Mouse (Mus musculus) urinary bladder, adult 18-20 months (tissue): ENCODE results near the gene Tanc2.

Source experiments
- DNase-seq, 2 experiments: peaks; one replicate each; pipeline ENCODE4 v3.0.0; 2022; ENCODE audit warnings: low spot score in 2 of 2, mixed read lengths in 2 of 2

Gene Tanc2

DNA sequence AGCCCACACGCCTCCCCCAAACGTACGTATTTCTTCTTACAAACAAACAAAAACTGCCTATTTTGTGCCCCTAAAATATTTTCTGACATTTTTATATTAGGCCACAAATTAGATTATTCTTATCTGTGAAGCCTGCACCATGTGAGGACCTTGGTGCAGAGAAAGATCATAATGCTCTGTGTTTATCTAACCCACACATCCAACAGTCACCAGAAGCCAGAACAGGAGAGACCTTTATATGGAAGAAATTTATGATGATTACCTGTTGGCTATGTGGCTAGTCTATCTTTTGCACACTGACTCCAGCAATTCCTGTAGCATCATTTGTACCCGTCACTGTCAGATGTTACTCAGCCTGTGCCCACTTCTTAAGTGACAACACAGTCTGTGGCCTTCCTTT, 245.4 kb downstream of the Tanc2 start:
- DNase-seq: no peak

DNA sequence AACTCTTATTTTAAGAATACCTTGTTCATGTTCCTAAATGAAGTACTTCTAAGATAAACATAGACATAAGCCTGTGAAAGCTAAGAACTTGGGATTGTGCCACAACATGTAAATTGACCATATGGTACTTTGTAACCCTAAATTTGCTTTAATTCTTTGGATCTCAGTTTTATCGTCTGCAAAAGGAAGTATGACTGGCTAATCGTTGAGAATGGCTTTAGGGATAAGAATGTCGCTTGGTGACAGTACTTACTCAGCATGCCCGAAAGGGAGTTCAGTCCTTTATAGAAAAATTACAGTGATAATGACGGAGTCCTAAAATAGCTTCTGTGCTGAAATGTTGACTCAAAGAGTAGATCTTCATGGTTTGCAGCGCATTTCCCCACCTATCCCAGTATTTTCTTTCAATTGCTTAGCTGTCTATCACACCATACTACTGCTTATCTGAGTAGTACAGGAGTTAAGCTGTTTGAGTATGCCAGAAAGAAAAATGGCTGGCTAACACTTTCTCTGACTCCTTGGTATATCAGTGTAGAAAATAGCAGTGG, 246.6 kb downstream of the Tanc2 start:
- DNase-seq: no peak

DNA sequence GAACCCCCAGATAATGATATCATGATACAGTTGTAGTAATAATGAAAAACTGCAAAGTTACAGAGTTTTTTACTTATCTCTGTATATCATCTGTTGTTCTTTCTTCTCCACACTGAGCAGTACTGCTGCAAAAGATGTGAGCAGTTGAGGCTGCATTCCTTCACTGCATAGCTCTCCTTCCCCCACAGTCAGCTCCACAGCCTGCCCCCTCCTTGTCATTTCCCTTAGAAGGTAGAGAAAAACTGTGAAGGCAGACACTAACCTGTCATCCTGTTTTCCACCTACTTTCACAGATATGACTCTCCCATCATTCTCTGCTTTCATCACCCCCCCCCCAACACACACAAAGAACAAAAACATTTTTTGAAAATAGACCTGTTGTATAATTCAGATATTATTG, 248.2 kb downstream of the Tanc2 start:
- DNase-seq: no peak

DNA sequence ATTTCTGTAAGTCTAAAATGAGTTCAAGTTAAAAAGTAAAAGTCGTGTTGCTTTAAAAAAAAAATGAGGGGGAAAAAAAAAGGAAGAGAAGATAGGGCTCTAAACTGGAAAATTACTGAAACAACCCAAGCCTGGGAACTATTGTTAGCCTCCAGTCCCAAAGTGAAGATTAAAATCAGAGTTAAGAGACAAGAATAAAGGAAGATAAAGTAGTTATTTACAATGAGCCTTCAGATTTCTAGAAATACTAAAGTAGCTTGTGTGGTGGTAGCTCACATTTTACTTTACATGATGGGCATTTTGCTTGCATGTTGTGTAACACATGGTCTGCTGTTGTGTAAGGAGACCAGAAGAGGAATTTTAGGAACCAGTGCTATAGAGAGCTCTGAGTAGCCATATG, 256.1 kb downstream of the Tanc2 start:
- DNase-seq: no peak

DNA sequence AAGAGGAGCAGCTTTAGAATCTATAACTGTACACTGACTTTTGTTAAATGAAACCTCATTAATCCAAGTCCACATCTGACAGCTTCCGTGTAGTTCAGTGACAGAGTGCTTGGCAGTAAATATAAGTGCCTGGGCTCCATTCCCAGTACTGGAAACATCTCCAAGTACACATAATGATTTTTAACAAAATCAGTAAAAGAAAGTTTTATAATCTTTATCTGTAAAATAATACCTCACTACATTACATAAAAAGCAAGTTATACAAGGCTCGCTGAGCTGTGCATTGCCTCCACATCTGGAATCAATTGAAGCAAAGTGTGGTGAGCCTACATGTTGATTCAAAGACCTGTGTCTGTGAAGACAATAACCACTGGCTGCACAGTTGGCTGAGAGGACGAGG, 265.7 kb downstream of the Tanc2 start:
- DNase-seq: no peak

DNA sequence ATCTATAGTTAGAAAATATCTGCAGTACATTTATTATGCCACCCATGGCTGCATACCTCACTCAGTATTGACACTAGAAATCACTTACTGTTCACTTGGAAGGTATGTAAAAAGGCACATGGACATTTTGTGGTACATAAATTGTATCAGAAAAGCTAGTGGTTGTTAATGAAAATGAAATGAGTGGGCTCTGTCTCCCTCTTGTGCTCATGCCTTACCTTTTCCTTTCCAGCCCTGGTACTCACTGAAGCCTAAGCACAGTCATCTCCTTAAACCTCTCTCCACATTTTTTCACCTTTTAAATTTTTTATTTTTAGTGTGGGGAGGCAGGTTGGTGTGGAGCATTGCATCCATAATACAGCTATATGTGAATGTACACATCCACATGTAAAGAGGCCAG, 268.3 kb downstream of the Tanc2 start:
- DNase-seq: no peak

DNA sequence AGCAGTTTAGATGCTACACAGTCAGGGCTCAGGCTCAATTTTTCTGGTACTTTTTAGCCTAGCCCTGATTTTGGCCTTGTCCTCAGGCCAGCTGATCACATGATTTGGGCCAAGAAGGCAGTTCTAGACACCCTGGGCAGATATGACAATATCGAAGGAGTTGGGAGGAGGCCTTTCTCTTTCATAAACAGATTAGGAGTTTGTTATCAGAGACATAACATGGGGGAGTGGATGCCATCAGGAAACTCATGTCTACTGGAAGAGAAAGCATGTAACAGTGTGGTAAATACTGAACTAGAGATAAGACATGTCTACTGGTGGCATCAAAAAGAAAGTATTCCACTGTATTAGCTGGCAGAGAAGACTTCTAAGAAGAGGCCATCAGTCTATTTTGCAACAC, 295.8 kb downstream of the Tanc2 start:
- no peak for DNase-seq

DNA sequence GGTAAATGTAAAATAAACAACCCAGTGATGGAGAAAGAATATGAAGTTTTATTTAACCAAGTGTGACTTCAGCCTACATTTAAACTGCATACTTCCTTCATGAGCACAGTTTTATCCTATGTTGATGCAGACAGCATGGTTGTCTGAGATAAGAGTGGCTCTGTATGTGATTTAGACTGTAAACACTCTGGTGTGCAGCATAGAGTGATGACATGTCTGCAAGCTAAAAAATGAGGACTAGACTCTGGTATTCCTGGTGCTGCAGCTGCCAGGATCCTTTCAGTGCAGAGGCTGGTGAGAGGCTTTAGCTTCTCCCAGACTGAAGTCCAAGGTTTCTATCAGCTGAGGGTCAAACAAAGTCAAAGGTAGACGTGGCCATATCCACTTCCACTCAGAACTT, 297.5 kb downstream of the Tanc2 start:
- DNase-seq: no peak

DNA sequence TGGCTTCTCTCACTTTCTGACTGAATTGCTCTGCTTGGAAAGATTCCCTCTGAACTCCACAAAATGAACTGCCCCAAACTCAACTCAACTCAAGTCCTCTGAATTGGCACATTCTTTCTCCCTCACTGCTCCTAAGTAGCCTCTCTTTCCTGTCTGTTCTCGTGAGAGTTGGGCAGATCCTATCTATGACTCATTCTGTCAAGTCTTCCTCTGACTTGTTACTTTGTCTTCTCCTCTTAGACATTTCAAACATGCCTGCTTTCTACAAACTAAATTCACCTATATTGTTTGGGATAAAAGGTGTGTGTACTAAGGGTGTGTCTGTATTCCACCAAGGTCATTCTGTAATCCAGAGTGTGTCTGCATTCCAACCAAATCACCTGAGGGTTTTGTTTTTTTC, 309.4 kb downstream of the Tanc2 start:
- no peak for DNase-seq

DNA sequence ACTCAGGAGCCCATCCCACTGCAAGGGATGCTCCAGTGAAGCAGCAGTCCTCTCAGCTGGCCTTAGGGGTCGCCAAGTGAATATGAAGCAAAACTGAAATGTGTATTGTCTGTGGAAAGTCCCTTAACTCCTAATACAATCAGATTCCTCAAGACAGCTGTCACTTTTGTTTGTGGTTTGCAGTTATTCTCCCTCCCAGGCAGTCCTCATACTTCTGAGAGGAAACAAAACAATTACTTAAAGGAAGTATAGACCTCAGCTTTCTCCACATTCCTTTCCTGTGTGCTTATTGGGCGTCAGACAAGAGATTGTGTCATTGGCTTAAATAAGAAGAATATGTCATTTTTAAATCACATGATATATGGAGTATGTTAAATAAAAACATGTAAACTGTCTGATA, 311.7 kb downstream of the Tanc2 start:
- DNase-seq: no peak

DNA sequence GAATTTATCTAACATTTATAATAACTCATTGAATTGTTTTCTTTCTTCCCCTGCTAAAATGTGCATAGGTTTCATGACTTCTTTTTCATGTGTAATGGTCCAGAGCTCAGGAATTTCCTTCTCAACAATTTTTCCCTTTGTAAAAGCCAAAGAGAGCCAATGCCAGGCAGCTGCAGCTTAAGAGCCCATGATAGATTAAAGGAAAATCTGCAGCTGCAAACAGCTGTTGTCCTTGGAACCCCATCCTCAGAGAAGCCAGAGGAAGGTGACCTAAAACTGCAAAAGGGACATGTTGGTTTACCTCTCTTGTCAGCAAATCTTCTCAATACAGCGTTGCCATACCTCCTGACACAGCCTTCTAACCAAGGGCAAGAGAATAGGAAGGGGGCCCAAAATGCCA, 313.2 kb downstream of the Tanc2 start:
- no peak for DNase-seq

DNA sequence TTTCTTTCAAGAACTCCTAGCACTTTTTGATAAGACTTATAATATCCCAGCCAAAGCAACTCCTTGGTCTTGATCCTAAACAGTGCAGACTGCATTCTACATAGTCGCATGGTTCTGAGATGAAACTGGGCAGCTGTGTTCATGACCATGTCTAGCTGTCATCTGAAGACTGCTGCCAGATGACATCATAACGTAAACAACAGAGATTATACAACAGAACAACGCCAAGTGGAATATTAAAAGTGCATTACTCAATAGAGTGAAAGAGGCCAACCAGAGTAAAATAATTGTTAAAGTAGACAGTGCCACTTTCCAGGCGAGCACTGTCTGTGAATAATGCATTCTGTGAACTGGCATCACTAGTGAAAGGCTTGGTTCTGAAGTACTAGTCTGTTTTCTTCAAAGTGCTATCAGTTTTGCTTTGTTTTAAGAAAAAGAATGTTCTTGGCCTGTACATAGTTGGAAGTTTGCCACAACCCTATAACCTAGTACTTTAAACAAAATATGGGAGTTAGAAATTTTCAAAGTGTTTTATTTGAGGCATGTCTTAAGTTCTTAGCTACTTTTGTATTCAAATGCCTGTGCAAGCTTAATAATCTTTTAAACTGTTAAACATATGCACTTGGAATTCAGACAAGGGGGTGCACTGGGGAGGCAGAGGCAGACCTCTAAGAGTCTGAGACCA, 315.9 kb downstream of the Tanc2 start:
- DNase-seq: no peak

DNA sequence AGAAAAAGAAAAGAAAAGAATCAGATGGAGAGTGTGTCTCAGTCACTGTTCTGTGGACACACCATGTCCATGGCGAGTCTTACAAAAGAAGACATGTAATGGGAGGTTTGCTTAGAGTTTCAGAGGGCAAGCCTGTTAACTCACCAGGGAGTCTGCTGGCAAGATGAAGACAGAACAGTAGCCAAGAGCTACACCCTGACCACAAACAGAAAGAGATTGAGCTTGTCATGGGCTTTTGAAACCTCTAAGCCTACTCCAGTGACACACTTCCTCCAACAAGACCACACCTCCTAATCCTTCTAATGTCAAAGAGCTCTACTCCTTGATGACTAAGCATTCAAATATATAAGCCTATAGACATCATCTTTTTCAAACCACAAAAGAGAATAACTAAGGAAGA, 317.6 kb downstream of the Tanc2 start:
- no peak for DNase-seq

DNA sequence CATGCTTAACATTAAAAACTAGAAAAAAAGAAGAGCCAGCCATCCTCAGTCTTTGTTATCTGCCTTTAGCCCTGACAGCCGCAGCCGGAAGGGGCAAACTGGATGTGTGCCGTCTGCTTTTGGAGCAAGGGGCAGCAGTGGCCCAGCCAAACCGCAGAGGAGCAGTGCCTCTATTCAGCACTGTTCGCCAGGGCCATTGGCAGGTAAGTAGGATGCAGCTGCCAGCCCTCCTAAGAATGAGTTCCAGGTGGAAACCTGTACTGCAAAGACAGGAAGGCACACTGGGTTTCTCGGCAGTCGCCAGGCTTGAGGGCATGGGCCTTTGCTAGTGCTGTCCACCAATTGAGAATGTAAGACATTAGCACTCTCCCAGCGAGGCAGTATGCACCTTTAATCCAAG, 319.1 kb downstream of the Tanc2 start:
- DNase-seq: no peak

DNA sequence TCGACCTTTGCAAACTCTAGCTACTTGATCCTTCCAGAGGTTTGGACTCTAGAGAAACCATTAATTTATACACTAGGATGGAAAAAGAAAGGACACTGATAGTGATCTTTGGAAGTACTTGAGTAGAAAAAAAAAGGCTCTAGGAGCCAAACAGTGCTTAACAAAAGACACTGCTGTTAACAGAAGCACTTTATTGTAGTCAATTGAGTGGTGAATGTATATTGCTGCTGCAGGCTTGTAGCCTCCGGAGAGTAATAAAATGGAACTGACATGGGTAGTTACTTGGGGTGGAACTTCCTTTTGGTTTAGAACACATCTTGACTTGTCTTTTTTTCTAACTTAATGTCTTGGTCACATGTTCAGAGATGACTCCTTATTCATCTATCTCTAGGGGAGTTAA, 319.8 kb downstream of the Tanc2 start:
- DNase-seq: no peak

DNA sequence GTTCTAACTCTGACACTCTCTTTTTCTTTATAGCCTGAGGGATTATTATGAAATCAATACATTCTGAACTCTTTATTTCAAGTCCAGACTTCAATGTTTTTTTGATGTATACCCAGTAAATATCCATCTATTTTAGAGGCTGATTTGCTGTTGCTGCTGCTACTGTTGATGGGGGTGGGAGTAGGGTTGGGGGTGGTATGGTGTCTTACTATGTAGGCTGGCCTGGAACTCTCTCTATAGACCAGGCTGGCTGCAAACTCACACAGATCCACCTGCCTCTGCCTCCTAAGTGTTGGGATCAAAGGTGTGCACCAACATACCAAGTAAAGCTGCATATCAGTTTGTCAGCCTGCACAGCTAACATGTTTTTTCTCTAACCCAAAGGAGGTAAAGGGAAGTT, 321.4 kb downstream of the Tanc2 start:
- no peak for DNase-seq

DNA sequence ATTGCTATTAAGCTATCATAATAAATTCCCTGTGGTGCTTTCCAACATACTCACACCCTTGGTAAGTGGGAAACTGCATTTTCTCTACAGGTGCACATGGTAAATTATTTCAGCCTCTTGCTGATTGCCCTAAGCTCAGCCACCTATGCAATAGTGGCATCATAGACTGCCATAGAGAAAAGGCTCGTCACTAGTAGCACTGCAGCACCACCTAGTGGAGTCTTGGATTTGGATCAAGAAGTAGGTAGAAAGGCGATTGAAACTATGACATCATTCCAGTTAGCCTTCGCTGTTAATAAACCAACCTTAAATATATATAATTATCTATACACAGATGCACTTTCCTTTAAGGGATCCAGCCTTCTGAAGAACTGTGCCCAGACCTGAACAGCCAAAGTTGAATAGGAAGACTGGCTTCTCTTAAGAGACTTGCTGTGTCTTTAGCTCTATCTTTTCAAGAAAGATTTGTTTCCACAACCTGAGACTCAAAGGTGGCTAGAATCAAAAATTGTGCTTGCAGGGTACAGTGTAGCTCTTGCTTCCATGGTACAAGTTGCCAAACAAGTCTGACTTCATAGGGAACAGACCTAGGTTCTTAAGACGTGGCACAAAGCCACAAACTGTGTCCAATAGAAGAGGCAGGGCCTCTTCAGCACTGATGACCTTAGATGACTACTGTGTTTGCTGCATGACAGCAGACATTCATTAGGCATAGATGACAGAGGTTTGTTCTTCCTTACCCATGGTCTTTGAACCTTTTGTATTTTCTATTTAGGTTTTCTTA, 322.0 kb downstream of the Tanc2 start:
- DNase-seq: peak; percentile 40 to 52

DNA sequence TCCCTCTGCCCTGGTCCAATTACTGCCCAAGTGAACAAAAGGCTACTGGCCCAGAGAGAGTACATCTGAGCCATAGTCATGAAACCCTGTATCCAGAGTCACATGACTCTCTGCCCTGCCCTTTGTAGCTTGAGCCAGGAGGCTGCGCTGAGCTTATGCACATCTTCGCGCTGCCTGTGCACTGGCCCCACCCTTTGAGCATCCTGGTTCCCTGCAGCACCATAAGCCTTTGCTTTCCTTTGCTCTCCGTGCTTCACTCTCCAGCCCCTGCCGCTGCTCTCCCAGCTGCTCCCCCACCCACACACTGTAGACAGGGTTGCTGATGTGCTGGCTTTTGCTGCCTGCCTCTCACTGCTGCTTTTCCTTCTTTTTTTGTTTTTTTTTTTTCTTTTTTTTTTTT, 323.8 kb downstream of the Tanc2 start:
- no peak for DNase-seq

DNA sequence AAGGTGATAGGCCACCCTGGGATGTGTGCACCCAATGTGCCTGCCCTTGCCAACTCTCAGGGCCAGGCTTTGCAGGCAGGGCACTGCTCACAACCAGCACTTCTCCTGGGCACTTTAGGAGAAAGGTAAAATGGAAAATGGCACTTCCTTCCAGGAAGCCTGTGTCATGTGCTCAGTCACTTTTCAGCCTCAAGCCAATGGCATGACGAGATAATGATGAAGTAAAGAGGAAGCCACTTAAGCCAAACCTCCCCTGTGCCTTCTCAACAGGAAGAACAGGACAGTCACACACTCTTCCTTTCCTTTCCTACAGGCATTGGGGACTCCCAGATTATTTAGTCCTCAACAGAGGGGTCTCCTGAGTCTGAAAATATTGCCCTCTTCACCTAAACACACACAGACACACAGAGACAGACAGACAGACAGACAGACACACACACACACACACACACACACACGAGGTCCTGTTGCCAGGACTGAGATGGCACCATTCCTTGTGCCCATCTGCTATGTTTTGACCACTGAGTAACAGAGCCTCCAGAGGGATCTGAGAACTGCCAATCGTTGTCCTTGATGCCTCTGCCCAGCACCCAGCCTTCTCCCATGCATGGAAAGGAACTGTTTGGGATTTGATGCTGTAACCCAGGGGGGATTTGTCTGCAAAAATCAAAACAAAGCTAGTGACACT, 330.5 kb downstream of the Tanc2 start:
- DNase-seq: no peak

DNA sequence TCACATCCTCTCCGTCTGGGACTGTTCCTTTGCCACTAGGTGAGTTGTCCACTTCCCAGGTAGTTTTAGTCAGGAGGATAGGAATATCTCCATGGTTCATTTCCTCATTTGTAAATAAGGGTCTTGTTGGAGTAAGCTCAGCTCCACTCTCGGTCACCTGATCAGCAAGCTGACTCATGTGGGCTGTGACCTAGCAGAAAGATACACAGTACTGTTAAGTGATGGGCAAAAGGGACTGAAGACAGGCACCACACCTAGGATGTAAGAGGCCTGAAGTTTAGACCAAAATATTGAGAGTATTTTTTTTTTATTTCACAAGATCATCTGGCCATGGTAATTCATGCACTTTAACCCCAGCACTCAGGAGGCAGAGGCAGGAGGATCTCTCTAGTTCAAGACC, 331.1 kb downstream of the Tanc2 start:
- no peak for DNase-seq

DNA sequence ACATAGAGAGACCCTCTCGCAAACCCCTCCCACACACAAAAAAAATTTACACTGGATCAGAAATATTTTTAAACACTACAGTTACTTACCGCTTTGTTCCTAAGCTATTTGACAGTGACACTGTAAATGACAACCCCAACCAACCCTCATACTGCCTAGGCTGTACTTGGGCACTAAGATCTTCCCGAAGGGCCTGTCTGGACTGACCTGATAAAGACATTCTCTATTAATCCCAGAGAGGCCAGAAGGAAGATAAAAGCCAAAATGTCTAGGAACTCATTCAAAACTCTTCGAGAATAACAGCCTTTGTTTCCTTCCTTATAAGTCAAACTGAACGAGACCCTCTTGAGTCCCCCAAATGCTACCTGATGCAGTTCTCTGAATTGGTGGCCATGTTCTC, 331.5 kb downstream of the Tanc2 start:
- DNase-seq: no peak

DNA sequence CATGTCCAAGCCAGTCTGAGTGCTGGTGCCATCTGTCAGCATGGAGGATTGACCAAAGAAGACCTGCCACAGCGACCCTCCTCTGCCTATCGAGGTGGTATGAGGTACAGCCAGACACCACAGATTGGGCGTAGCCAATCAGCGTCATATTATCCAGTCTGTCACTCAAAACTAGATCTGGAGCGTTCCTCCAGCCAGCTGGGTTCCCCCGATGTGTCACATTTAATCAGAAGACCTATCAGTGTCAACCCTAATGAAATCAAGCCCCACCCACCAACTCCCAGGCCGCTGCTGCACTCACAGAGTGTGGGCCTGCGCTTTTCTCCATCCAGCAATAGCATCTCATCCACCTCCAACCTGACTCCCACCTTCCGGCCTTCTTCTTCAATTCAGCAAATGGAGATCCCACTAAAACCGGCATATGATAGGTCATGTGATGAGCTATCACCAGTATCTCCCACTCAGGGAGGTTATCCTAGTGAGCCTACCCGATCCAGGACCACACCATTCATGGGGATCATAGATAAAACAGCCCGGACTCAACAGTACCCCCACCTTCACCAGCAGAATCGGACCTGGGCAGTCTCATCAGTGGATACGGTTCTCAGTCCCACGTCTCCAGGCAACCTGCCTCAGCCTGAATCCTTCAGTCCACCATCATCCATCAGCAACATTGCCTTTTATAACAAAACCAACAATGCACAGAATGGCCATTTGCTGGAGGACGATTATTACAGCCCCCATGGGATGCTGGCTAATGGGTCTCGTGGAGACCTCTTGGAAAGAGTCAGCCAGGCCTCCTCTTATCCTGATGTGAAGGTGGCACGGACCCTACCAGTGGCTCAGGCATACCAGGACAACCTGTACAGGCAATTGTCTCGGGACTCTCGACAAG, 333.2 kb downstream of the Tanc2 start:
- DNase-seq: no peak
